Mouse (Mus musculus): ENCODE results near the gene Dppa3. TPM values are rescaled to one million over a fixed set of nuclear protein-coding genes. Genes with fewer than 3 reads are reported as not detected.

Dppa3 gene
- polyA plus RNA-seq (2015; fragmentation: Nextera tagmentation; extraction: Ambion mirVana) = not detected in 2 replicates

GRCm38 (mm10) chr6:122626110-122626509, at the start of gene Dppa3:
TSS of gene Dppa3 (plus strand) at chr6:122626410.
- 82% methylated on average over 8 of the region's 8 CpGs for WGBS
- no peak for ATAC-seq (ENCODE audit: insufficient number of reproducible peaks, low FRiP score, low TSS enrichment, low read depth)
- no peak within 1 kb of the TSS for H3K4me3 ChIP-seq (replicated peaks)
- H3K4me2 ChIP-seq (replicated peaks) = no peak within 1 kb of the TSS
- no peaks in the 10 kb centered on the region for H3K27me3 ChIP-seq
- H3K9me3 ChIP-seq (replicated peaks) = no peaks in the 10 kb centered on the region
- H3K27ac ChIP-seq (replicated peaks) = no peak within 1 kb of the TSS
- H3K36me3 ChIP-seq = no peaks in the 10 kb centered on the region
- H3K4me1 ChIP-seq = no peaks in the 10 kb centered on the region
- no peak within 1 kb of the TSS for H3K9ac ChIP-seq

- H3K9me3 ChIP-seq (replicated peaks) = no peaks in the 10 kb centered on the region
- WGBS = 83% methylated on average over 3 of the region's 3 CpGs
- H3K4me2 ChIP-seq (replicated peaks) = no peak overlapping the region
- no peak overlapping the region for H3K27ac ChIP-seq (replicated peaks)
- no peaks in the 10 kb centered on the region for H3K4me1 ChIP-seq
- no peak overlapping the region for H3K9ac ChIP-seq
- ATAC-seq (ENCODE audit: insufficient number of reproducible peaks, low FRiP score, low TSS enrichment, low read depth) = no peak
- H3K27me3 ChIP-seq = no peaks in the 10 kb centered on the region; the same call in 1 of the 2 replicates
- no peak overlapping the region for H3K4me3 ChIP-seq (replicated peaks)
- H3K36me3 ChIP-seq = no peaks in the 10 kb centered on the region
Measured at GRCm38 (mm10) chr6:122577030-122577429, 49.2 kb upstream of the Dppa3 start.

GRCm38 (mm10) chr6:122579086-122579485, 47.1 kb upstream of the Dppa3 start:
- ATAC-seq (ENCODE audit: insufficient number of reproducible peaks, low FRiP score, low TSS enrichment, low read depth) = no peak
- 76% methylated on average over 1 of the region's 1 CpGs for WGBS
- no peaks in the 10 kb centered on the region for H3K36me3 ChIP-seq

GRCm38 (mm10) chr6:122591027-122591758, 35.0 kb upstream of the Dppa3 start:
- no peaks in the 10 kb centered on the region for H3K4me1 ChIP-seq
- no peaks in the 10 kb centered on the region for H3K9me3 ChIP-seq (replicated peaks)
- H3K9ac ChIP-seq = no peak overlapping the region
- no peak overlapping the region for H3K27ac ChIP-seq (replicated peaks)
- H3K4me3 ChIP-seq (replicated peaks) = no peak overlapping the region
- WGBS = 82% methylated on average over 13 of the region's 13 CpGs
- no peaks in the 10 kb centered on the region for H3K36me3 ChIP-seq
- ATAC-seq (ENCODE audit: insufficient number of reproducible peaks, low FRiP score, low TSS enrichment, low read depth) = no peak
- no peak overlapping the region for H3K4me2 ChIP-seq (replicated peaks)
- no peaks in the 10 kb centered on the region for H3K27me3 ChIP-seq

More at GRCm38 (mm10) chr6:122579086-122579485, 47.1 kb upstream of the Dppa3 start:
- H3K27me3 ChIP-seq = no peaks in the 10 kb centered on the region
- H3K4me2 ChIP-seq (replicated peaks) = no peak overlapping the region
- H3K27ac ChIP-seq (replicated peaks) = no peak overlapping the region
- no peaks in the 10 kb centered on the region for H3K4me1 ChIP-seq
- no peak overlapping the region for H3K9ac ChIP-seq
- H3K9me3 ChIP-seq (replicated peaks) = no peaks in the 10 kb centered on the region
- no peak overlapping the region for H3K4me3 ChIP-seq (replicated peaks)

- Histone ChIP-seq H3K27ac (replicated peaks) (no peak overlapping the region), H3K4me2 (replicated peaks) (no peak overlapping the region), H3K9me3 (replicated peaks) (no peaks in the 10 kb centered on the region), H3K4me3 (replicated peaks) (no peak overlapping the region), H3K9ac (no peak overlapping the region), H3K27me3 (no peaks in the 10 kb centered on the region), H3K4me1 (no peaks in the 10 kb centered on the region), H3K36me3 (no peaks in the 10 kb centered on the region)
- ATAC-seq (ENCODE audit: insufficient number of reproducible peaks, low FRiP score, low TSS enrichment, low read depth) = no peak
- 81% methylated on average over 2 of the region's 2 CpGs for WGBS
Measured at GRCm38 (mm10) chr6:122592905-122593304, 33.3 kb upstream of the Dppa3 start.

- H3K27ac ChIP-seq (replicated peaks) = no peak overlapping the region
- H3K27me3 ChIP-seq = no peaks in the 10 kb centered on the region
- H3K9me3 ChIP-seq (replicated peaks) = no peaks in the 10 kb centered on the region
- WGBS = 30% methylated on average over 7 of the region's 7 CpGs
- no peak overlapping the region for H3K9ac ChIP-seq
- H3K4me3 ChIP-seq (replicated peaks) = no peak overlapping the region
- ATAC-seq (ENCODE audit: insufficient number of reproducible peaks, low FRiP score, low TSS enrichment, low read depth) = no peak
- no peaks in the 10 kb centered on the region for H3K36me3 ChIP-seq
- H3K4me1 ChIP-seq = no peaks in the 10 kb centered on the region
- no peak overlapping the region for H3K4me2 ChIP-seq (replicated peaks)
Measured at GRCm38 (mm10) chr6:122595637-122596036, 30.6 kb upstream of the Dppa3 start.

- H3K36me3 ChIP-seq = no peaks in the 10 kb centered on the region
- no peak overlapping the region for H3K27ac ChIP-seq (replicated peaks)
- no peaks in the 10 kb centered on the region for H3K27me3 ChIP-seq
- H3K4me2 ChIP-seq (replicated peaks) = no peak overlapping the region
- 72% methylated on average over 7 of the region's 7 CpGs for WGBS
- no peak for ATAC-seq (ENCODE audit: insufficient number of reproducible peaks, low FRiP score, low TSS enrichment, low read depth)
- no peak overlapping the region for H3K9ac ChIP-seq
- H3K9me3 ChIP-seq (replicated peaks) = no peaks in the 10 kb centered on the region
- H3K4me3 ChIP-seq (replicated peaks) = no peak overlapping the region
- no peaks in the 10 kb centered on the region for H3K4me1 ChIP-seq
Measured at GRCm38 (mm10) chr6:122596608-122597007, 29.6 kb upstream of the Dppa3 start.

- no peaks in the 10 kb centered on the region for H3K4me1 ChIP-seq
- H3K9me3 ChIP-seq (replicated peaks) = no peaks in the 10 kb centered on the region
- no peak overlapping the region for H3K9ac ChIP-seq
- no peak overlapping the region for H3K27ac ChIP-seq (replicated peaks)
- no peak overlapping the region for H3K4me2 ChIP-seq (replicated peaks)
- H3K4me3 ChIP-seq (replicated peaks) = no peak overlapping the region
- 94% methylated on average over 4 of the region's 4 CpGs for WGBS
- ATAC-seq (ENCODE audit: insufficient number of reproducible peaks, low FRiP score, low TSS enrichment, low read depth) = no peak
- no peaks in the 10 kb centered on the region for H3K36me3 ChIP-seq
- no peaks in the 10 kb centered on the region for H3K27me3 ChIP-seq
Measured at GRCm38 (mm10) chr6:122598014-122598413, 28.2 kb upstream of the Dppa3 start.

- ATAC-seq (ENCODE audit: insufficient number of reproducible peaks, low FRiP score, low TSS enrichment, low read depth) = no peak; the same call in 1 of the 2 replicates
- H3K36me3 ChIP-seq = no peaks in the 10 kb centered on the region
- no peaks in the 10 kb centered on the region for H3K4me1 ChIP-seq
- no peak overlapping the region for H3K4me2 ChIP-seq (replicated peaks)
- H3K9ac ChIP-seq = no peak overlapping the region
- 81% methylated on average over 6 of the region's 6 CpGs for WGBS
- H3K27ac ChIP-seq (replicated peaks) = no peak overlapping the region
- no peak overlapping the region for H3K4me3 ChIP-seq (replicated peaks)
- no peaks in the 10 kb centered on the region for H3K27me3 ChIP-seq
- no peaks in the 10 kb centered on the region for H3K9me3 ChIP-seq (replicated peaks)
Measured at GRCm38 (mm10) chr6:122598436-122598835, 27.8 kb upstream of the Dppa3 start.

- H3K9me3 ChIP-seq (replicated peaks) = no peaks in the 10 kb centered on the region
- H3K27ac ChIP-seq (replicated peaks) = no peak overlapping the region
- H3K4me2 ChIP-seq (replicated peaks) = no peak overlapping the region
- no peak overlapping the region for H3K4me3 ChIP-seq (replicated peaks)
- ATAC-seq (ENCODE audit: insufficient number of reproducible peaks, low FRiP score, low TSS enrichment, low read depth) = no peak
- no peak overlapping the region for H3K9ac ChIP-seq
- H3K4me1 ChIP-seq = no peaks in the 10 kb centered on the region
- no peaks in the 10 kb centered on the region for H3K27me3 ChIP-seq
- no peaks in the 10 kb centered on the region for H3K36me3 ChIP-seq
- 85% methylated on average over 9 of the region's 9 CpGs for WGBS
Measured at GRCm38 (mm10) chr6:122599054-122599737, 27.0 kb upstream of the Dppa3 start.

GRCm38 (mm10) chr6:122600066-122600646, 26.1 kb upstream of the Dppa3 start:
- H3K27ac ChIP-seq (replicated peaks) = no peak overlapping the region
- H3K27me3 ChIP-seq = no peaks in the 10 kb centered on the region
- ATAC-seq (ENCODE audit: insufficient number of reproducible peaks, low FRiP score, low TSS enrichment, low read depth) = no peak
- WGBS = 84% methylated on average over 7 of the region's 7 CpGs
- no peaks in the 10 kb centered on the region for H3K9me3 ChIP-seq (replicated peaks)
- no peaks in the 10 kb centered on the region for H3K4me1 ChIP-seq
- no peak overlapping the region for H3K9ac ChIP-seq
- no peaks in the 10 kb centered on the region for H3K36me3 ChIP-seq
- no peak overlapping the region for H3K4me2 ChIP-seq (replicated peaks)
- H3K4me3 ChIP-seq (replicated peaks) = no peak overlapping the region
